ENCODE assay signal across 17 mouse cellular contexts in genomic region chr1:12437894-12438293, GRCm38 (mm10).
"Had no signal": no experiment of that assay in that cellular context is flagged by ENCODE, and none has a peak within 500 bp of the region (broad histone marks: within the 10 kb centered on the region; RNA-seq: fewer than 3 reads in every experiment).

No protein-coding gene starts in this region.

- DNase-seq: kidney, adult 2 months; lung, adult 2 months; lung, postnatal 10 days; retina, postnatal 1 day; right cerebral cortex, postnatal 4 days; spleen, adult 18-20 months; thymus, adult 18-20 months; thymus, postnatal 14 days had no signal

- H3K4me1 ChIP-seq: liver, embryonic 15.5 days; megakaryocyte, embryonic 14.5 days; midbrain, embryonic 12.5 days; neural tube, embryonic 13.5 days had no signal

- H3K27me3 ChIP-seq: limb, embryonic 12.5 days; liver, embryonic 15.5 days; megakaryocyte, embryonic 14.5 days; midbrain, embryonic 12.5 days; neural tube, embryonic 13.5 days had no signal

- H3K9me3 ChIP-seq: liver, embryonic 15.5 days; midbrain, embryonic 12.5 days; neural tube, embryonic 13.5 days had no signal

- H3K27ac ChIP-seq: limb, embryonic 12.5 days; liver, embryonic 15.5 days; macrophage; midbrain, embryonic 12.5 days; neural tube, embryonic 13.5 days had no signal

- H3K36me3 ChIP-seq: limb, embryonic 12.5 days; liver, embryonic 15.5 days; midbrain, embryonic 12.5 days; neural tube, embryonic 13.5 days had no signal

- H3K4me3 ChIP-seq: limb, embryonic 12.5 days; liver, embryonic 15.5 days; megakaryocyte, embryonic 14.5 days; midbrain, embryonic 12.5 days; neural tube, embryonic 13.5 days had no signal

- ATAC-seq: intestine, embryonic 16.5 days; midbrain, embryonic 16.5 days had no signal

- H3K4me2 ChIP-seq: limb, embryonic 12.5 days; liver, embryonic 11.5 days; liver, embryonic 15.5 days; midbrain, embryonic 12.5 days; neural tube, embryonic 13.5 days had no signal

- H3K9ac ChIP-seq: limb, embryonic 12.5 days; liver, embryonic 15.5 days; midbrain, embryonic 12.5 days; neural tube, embryonic 13.5 days had no signal
